Mouse (Mus musculus): ENCODE measurements around the gene Tmcc3.

- TF ChIP-seq CTCF (IDR thresholded peaks at IDR 0.05; ENCODE audit: extremely low read depth, insufficient read depth, insufficient read length, insufficient replicate concordance) (no peak), POLR2A (IDR thresholded peaks at IDR 0.05; ENCODE audit: low read depth, low read length) (no peak)
Measured at GRCm38 (mm10) chr10:94562991-94563390, 251.2 kb downstream of the Tmcc3 start.
